Mouse (Mus musculus) kidney, embryonic 14.5 days (tissue): ENCODE results near the gene Ttc30a1. TPM values are rescaled to one million over a fixed set of nuclear protein-coding genes. Genes with fewer than 3 reads are reported as not detected.

Experiments used
- ATAC-seq: fragments of 200-750 bp; cut with Nextera tagmentation; 2 replicates; pipeline ENCODE4 v1.8.0; 2017; ENCODE audit warnings: moderate number of reproducible peaks, mild to moderate bottlenecking, moderate TSS enrichment, moderate library complexity; ENCODE audit not compliant: low FRiP score, low TSS enrichment
- H3K27ac ChIP-seq: fragments of 300-500 bp; sonication (generic); 2 replicates; pipeline ENCODE4 v1.5.1; 2014; ENCODE audit warnings: low read depth, mild to moderate bottlenecking, low read length, moderate library complexity, mixed read lengths
- H3K27me3 ChIP-seq: fragments of 300-500 bp; sonication (generic); 2 replicates; pipeline ENCODE4 v1.6.1; 2014; ENCODE audit warnings: mild to moderate bottlenecking, low read length; ENCODE audit not compliant: control insufficient read depth, insufficient read depth
- H3K36me3 ChIP-seq: fragments of 300-500 bp; sonication (generic); 2 replicates; pipeline ENCODE4 v1.6.1; 2014; ENCODE audit warnings: low read length, mixed read lengths; ENCODE audit not compliant: control insufficient read depth, insufficient read depth
- H3K4me1 ChIP-seq: fragments of 300-500 bp; sonication (generic); 2 replicates; pipeline ENCODE4 v1.6.1; 2014; ENCODE audit warnings: low read length, mixed read lengths; ENCODE audit not compliant: control insufficient read depth, insufficient read depth
- H3K4me2 ChIP-seq: fragments of 300-500 bp; sonication (generic); replicated peaks from 2 replicates; pipeline ENCODE4 v1.6.1; 2014; ENCODE audit warnings: low read depth, mild to moderate bottlenecking, low read length
- H3K4me3 ChIP-seq: fragments of 300-500 bp; sonication (generic); 2 replicates; pipeline ENCODE4 v1.5.1; 2014; ENCODE audit warnings: mild to moderate bottlenecking, low read length
- H3K9ac ChIP-seq: fragments of 300-500 bp; sonication (generic); 2 replicates; pipeline ENCODE4 v1.6.1; 2014; ENCODE audit warnings: low read depth, mild to moderate bottlenecking, low read length, moderate library complexity
- H3K9me3 ChIP-seq: fragments of 300-500 bp; sonication (generic); 2 replicates; pipeline ENCODE4 v1.6.1; 2016; ENCODE audit warnings: low read length; ENCODE audit not compliant: control insufficient read depth
- WGBS: fragments of 180-500 bp; shearing (Covaris S2); extraction: QIAGEN DNeasy Blood & Tissue Kit; methylation state at CpG from one replicate; pipeline ENCODE4 v1.1.7; 2014; 5-methylcytosine and 5-hydroxymethylcytosine counted together
- polyA plus RNA-seq: library from polyadenylated mRNA; unstranded; fragments of >200 nt; fragmentation: Nextera tagmentation; extraction: Ambion mirVana; gene quantifications from 2 replicates; pipeline ENCODE4 v1.2.1, GENCODE M21; 2014

Ttc30a1 gene
- polyA plus RNA-seq, 1 experiment from 2014 or later: 8.5 TPM

- H3K9ac ChIP-seq: no peak overlapping the region
- 91% methylated on average over 6 of the region's 6 CpGs for WGBS
- H3K4me2 ChIP-seq: no peak overlapping the region
- no peak for ATAC-seq
- no peaks in the 10 kb centered on the region for H3K4me1 ChIP-seq
- H3K9me3 ChIP-seq: no peaks in the 10 kb centered on the region
- no peak overlapping the region for H3K27ac ChIP-seq
- H3K36me3 ChIP-seq: peaks cover 20% of the 10 kb centered on the region
- H3K27me3 ChIP-seq: no peaks in the 10 kb centered on the region
- no peak overlapping the region for H3K4me3 ChIP-seq
Observed at GRCm38 (mm10) chr2:75929786-75930444, 51.9 kb downstream of the Ttc30a1 start.

- WGBS: 96% methylated on average over 2 of the region's 2 CpGs
- Histone ChIP-seq H3K4me1 (no peaks in the 10 kb centered on the region), H3K9me3 (no peaks in the 10 kb centered on the region), H3K27me3 (no peaks in the 10 kb centered on the region), H3K4me3 (no peak overlapping the region), H3K4me2 (no peak overlapping the region), H3K36me3 (peaks cover 20% of the 10 kb centered on the region), H3K27ac (no peak overlapping the region), H3K9ac (no peak overlapping the region)
- ATAC-seq: no peak
Observed at GRCm38 (mm10) chr2:75929141-75929540, 52.6 kb downstream of the Ttc30a1 start.

Other genes starting within 250 kb of the Ttc30a1 start
- gene Agps, start 149.8 kb downstream of the Ttc30a1 start, polyA plus RNA-seq: 33.9 and 51.3 TPM in 2 replicates
- 8.3 and 10.8 TPM in 2 replicates for gene Ttc30b, start 43.4 kb downstream of the Ttc30a1 start, polyA plus RNA-seq
- gene Ttc30a2, start 3.8 kb downstream of the Ttc30a1 start, polyA plus RNA-seq: 0.46 and 0.76 TPM in 2 replicates